Mouse (Mus musculus) hindbrain, embryonic 16.5 days (tissue): ENCODE measurements around the gene Sdr42e1. TPM values are rescaled to one million over a fixed set of nuclear protein-coding genes. Genes with fewer than 3 reads are reported as not detected.

Source experiments
- ATAC-seq: fragments of 200-750 bp; cut with Nextera tagmentation; 2 replicates; pipeline ENCODE4 v1.8.0; 2017; ENCODE audit warnings: moderate TSS enrichment, moderate library complexity
- H3K27ac ChIP-seq: fragments of 300-500 bp; sonication (generic); 2 replicates; pipeline ENCODE4 v1.5.1; 2014; ENCODE audit warnings: low read depth, mild to moderate bottlenecking, control low read depth, low read length, moderate library complexity
- H3K27me3 ChIP-seq: fragments of 300-500 bp; sonication (generic); replicated peaks from 2 replicates; pipeline ENCODE4 v1.6.1; 2014; ENCODE audit warnings: low read length; ENCODE audit not compliant: control insufficient read depth, insufficient read depth
- H3K36me3 ChIP-seq: fragments of 300-500 bp; sonication (generic); 2 replicates; pipeline ENCODE4 v1.6.1; 2014; ENCODE audit warnings: mild to moderate bottlenecking, low read length, moderate library complexity, mixed read lengths; ENCODE audit not compliant: control insufficient read depth, insufficient read depth
- H3K4me1 ChIP-seq: fragments of 300-500 bp; sonication (generic); 2 replicates; pipeline ENCODE4 v1.6.1; 2014; ENCODE audit warnings: low read depth, low read length; ENCODE audit not compliant: control insufficient read depth, insufficient read depth
- H3K4me2 ChIP-seq: fragments of 300-500 bp; sonication (generic); 2 replicates; pipeline ENCODE4 v1.6.1; 2014; ENCODE audit warnings: mild to moderate bottlenecking, low read length, control low read depth, moderate library complexity
- H3K4me3 ChIP-seq: fragments of 300-500 bp; sonication (generic); 2 replicates; pipeline ENCODE4 v1.5.1; 2014; ENCODE audit warnings: mild to moderate bottlenecking, low read length, control low read depth, moderate library complexity
- H3K9ac ChIP-seq: fragments of 300-500 bp; sonication (generic); 2 replicates; pipeline ENCODE4 v1.6.1; 2014; ENCODE audit warnings: low read depth, mild to moderate bottlenecking, control low read depth, low read length, moderate library complexity
- H3K9me3 ChIP-seq: fragments of 300-500 bp; sonication (generic); 2 replicates; pipeline ENCODE4 v1.6.1; 2014; ENCODE audit warnings: mild to moderate bottlenecking, low read length, moderate library complexity; ENCODE audit not compliant: control insufficient read depth
- WGBS: fragments of 180-500 bp; shearing (Covaris S2); extraction: QIAGEN DNeasy Blood & Tissue Kit; methylation state at CpG from one replicate; pipeline ENCODE4 v1.1.7; 2014; 5-methylcytosine and 5-hydroxymethylcytosine counted together
- polyA plus RNA-seq: library from polyadenylated mRNA; unstranded; fragments of >200 nt; fragmentation: Nextera tagmentation; extraction: Ambion mirVana; gene quantifications from 2 replicates; pipeline ENCODE4 v1.2.1, GENCODE M21; 2015

Gene Sdr42e1
- polyA plus RNA-seq, 1 experiment from 2014 or later = 2.9 TPM

DNA sequence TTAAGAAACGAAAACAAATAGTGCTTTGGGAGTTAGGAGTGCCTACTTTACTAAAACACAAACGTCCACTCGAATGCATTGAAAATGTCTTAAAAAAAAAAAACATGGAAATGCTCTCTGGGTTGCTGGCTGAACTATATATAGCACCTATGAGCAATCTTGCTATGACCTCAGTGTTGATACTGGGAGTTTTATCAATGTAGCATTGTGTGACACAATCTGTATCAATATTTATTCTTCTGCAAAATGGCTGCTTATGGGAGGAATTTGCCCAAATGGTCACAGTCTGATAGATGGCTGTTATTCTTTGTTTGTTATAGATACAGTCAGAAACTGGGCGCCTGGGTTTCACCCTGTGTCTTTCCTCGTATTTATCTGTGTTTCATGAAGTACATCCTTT is 28.0 kb downstream of the Sdr42e1 start:
- no peak overlapping the region for H3K9ac ChIP-seq
- H3K4me3 ChIP-seq = no peak overlapping the region
- H3K36me3 ChIP-seq = no peaks in the 10 kb centered on the region
- no peaks in the 10 kb centered on the region for H3K27me3 ChIP-seq
- 68% methylated on average over 5 of the region's 5 CpGs for WGBS
- no peak for ATAC-seq
- no peak overlapping the region for H3K27ac ChIP-seq
- H3K4me2 ChIP-seq = no peak overlapping the region
- peaks cover 6% of the 10 kb centered on the region; the same call in 1 of the 2 replicates for H3K9me3 ChIP-seq
- no peaks in the 10 kb centered on the region for H3K4me1 ChIP-seq

- Histone ChIP-seq H3K9ac (no peak overlapping the region), H3K4me1 (no peaks in the 10 kb centered on the region), H3K4me2 (no peak overlapping the region), H3K27ac (no peak overlapping the region), H3K27me3 (no peaks in the 10 kb centered on the region), H3K4me3 (no peak overlapping the region), H3K9me3 (no peaks in the 10 kb centered on the region), H3K36me3 (no peaks in the 10 kb centered on the region)
- no peak for ATAC-seq
- WGBS = 95% methylated on average over 9 of the region's 9 CpGs
Measured at GRCm38 (mm10) chr8:117639631-117640030, 33.9 kb downstream of the Sdr42e1 start.

GRCm38 (mm10) chr8:117637462-117637861 is 36.0 kb downstream of the Sdr42e1 start:
- H3K36me3 ChIP-seq = no peaks in the 10 kb centered on the region
- no peaks in the 10 kb centered on the region for H3K9me3 ChIP-seq
- 65% methylated on average over 3 of the region's 3 CpGs for WGBS

DNA sequence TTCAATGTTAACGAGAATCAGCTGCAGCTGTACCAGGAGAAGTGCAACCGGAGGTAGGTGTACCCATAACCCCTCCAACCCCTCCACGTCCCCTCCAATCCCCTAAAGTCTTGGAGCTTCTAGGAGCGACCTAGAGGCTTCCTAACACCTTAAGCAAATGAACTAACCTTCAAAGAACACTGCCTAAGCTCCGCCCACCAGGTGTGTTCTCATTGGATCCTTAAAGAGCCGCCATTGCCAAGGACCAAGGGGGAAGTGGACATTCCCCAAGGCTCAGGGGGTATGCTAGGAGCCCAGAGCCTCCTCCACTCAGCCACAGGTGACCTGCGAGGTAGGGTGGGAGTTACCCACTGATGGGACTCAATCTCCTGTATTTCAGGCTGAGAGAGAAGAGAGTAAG is 39.1 kb downstream of the Sdr42e1 start:
- Histone ChIP-seq H3K27ac (no peak overlapping the region), H3K27me3 (no peaks in the 10 kb centered on the region), H3K4me2 (no peak overlapping the region), H3K9ac (no peak overlapping the region), H3K4me3 (no peak overlapping the region), H3K36me3 (no peaks in the 10 kb centered on the region), H3K9me3 (no peaks in the 10 kb centered on the region), H3K4me1 (no peaks in the 10 kb centered on the region)
- no peak for ATAC-seq
- 86% methylated on average over 7 of the region's 7 CpGs for WGBS

More at GRCm38 (mm10) chr8:117637462-117637861, 36.0 kb downstream of the Sdr42e1 start:
- H3K27ac ChIP-seq = no peak overlapping the region
- no peak for ATAC-seq
- no peak overlapping the region for H3K4me2 ChIP-seq
- H3K4me1 ChIP-seq = no peaks in the 10 kb centered on the region
- no peak overlapping the region for H3K9ac ChIP-seq
- H3K27me3 ChIP-seq = no peaks in the 10 kb centered on the region
- no peak overlapping the region for H3K4me3 ChIP-seq

DNA sequence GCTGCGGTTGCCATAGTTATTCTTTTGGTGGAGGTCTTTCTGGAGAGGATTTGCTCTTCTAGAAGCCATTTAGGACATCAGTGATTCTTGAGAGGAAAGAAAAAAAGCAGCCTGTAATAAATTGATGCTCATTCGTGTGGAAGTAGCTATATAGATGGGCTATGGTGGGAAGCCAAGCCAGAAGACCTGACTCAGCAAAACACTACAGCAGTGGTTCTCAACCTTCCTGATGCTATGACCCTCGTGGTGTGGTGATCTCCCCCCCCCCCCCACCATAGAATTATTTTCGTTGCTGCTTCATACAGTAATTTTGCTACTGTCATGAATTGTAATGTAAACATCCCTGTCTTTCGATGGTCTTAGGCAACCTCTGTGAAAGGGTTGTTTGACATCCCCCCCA is 41.0 kb downstream of the Sdr42e1 start:
- ATAC-seq = no peak
- no peak overlapping the region for H3K27ac ChIP-seq
- no peaks in the 10 kb centered on the region for H3K36me3 ChIP-seq
- no peaks in the 10 kb centered on the region for H3K9me3 ChIP-seq
- WGBS = 84% methylated on average over 5 of the region's 5 CpGs
- no peak overlapping the region for H3K4me2 ChIP-seq
- no peak overlapping the region for H3K4me3 ChIP-seq
- no peaks in the 10 kb centered on the region for H3K27me3 ChIP-seq
- no peaks in the 10 kb centered on the region for H3K4me1 ChIP-seq
- H3K9ac ChIP-seq = no peak overlapping the region

GRCm38 (mm10) chr8:117627096-117627495 is 46.4 kb downstream of the Sdr42e1 start:
- Histone ChIP-seq H3K27ac (no peak overlapping the region), H3K27me3 (no peaks in the 10 kb centered on the region), H3K4me1 (no peaks in the 10 kb centered on the region), H3K36me3 (no peaks in the 10 kb centered on the region), H3K4me3 (no peak overlapping the region), H3K9me3 (no peaks in the 10 kb centered on the region), H3K9ac (no peak overlapping the region), H3K4me2 (no peak overlapping the region)
- WGBS = 67% methylated on average over 9 of the region's 9 CpGs
- no peak for ATAC-seq

GRCm38 (mm10) chr8:117626040-117626838 is 47.2 kb downstream of the Sdr42e1 start:
- H3K36me3 ChIP-seq = no peaks in the 10 kb centered on the region
- ATAC-seq = 0 out of 2 replicates have a peak, but pooled peaks have one; percentile 70
- no peaks in the 10 kb centered on the region for H3K27me3 ChIP-seq
- H3K27ac ChIP-seq = no peak overlapping the region
- 64% methylated on average over 14 of the region's 14 CpGs for WGBS
- no peak overlapping the region for H3K9ac ChIP-seq
- H3K4me1 ChIP-seq = no peaks in the 10 kb centered on the region
- no peak overlapping the region for H3K4me3 ChIP-seq
- H3K9me3 ChIP-seq = no peaks in the 10 kb centered on the region
- H3K4me2 ChIP-seq = no peak overlapping the region

GRCm38 (mm10) chr8:117612861-117613260 is 60.6 kb downstream of the Sdr42e1 start:
- Histone ChIP-seq H3K9ac (no peak overlapping the region), H3K4me2 (no peak overlapping the region), H3K36me3 (no peaks in the 10 kb centered on the region), H3K4me1 (no peaks in the 10 kb centered on the region), H3K9me3 (peaks cover 13% of the 10 kb centered on the region), H3K4me3 (no peak overlapping the region), H3K27ac (no peak overlapping the region), H3K27me3 (no peaks in the 10 kb centered on the region)
- WGBS = 80% methylated on average over 12 of the region's 12 CpGs
- ATAC-seq = no peak
